Mouse (Mus musculus): ENCODE measurements at regions not wholly inside any gene's neighbourhood (a gene's known extent, or its start where the extent isn't known, plus 50 kb on each side); places are given as distances from the start of the nearest gene placed in this dataset.

- DNase-seq (ENCODE audit: low read depth, low spot score): no peak
Observed at GRCm38 (mm10) chrX:14091661-14092060, 119.3 kb upstream of the H2al1n start.

GRCm38 (mm10) chrX:14133571-14133970, 77.4 kb upstream of the H2al1n start:
- DNase-seq (ENCODE audit: low read depth, low spot score): no peak

- DNase-seq (ENCODE audit: low read depth, low spot score): no peak
Observed at GRCm38 (mm10) chrX:14134600-14134999, 76.3 kb upstream of the H2al1n start.

- peak; percentile 0 for DNase-seq (ENCODE audit: low read depth, low spot score)
Observed at GRCm38 (mm10) chrX:14138481-14138880, 72.5 kb upstream of the H2al1n start.
